Mouse (Mus musculus): ENCODE measurements at regions not wholly inside any gene's neighbourhood (a gene's known extent, or its start where the extent isn't known, plus 50 kb on each side); places are given as distances from the start of the nearest gene placed in this dataset.

DNA sequence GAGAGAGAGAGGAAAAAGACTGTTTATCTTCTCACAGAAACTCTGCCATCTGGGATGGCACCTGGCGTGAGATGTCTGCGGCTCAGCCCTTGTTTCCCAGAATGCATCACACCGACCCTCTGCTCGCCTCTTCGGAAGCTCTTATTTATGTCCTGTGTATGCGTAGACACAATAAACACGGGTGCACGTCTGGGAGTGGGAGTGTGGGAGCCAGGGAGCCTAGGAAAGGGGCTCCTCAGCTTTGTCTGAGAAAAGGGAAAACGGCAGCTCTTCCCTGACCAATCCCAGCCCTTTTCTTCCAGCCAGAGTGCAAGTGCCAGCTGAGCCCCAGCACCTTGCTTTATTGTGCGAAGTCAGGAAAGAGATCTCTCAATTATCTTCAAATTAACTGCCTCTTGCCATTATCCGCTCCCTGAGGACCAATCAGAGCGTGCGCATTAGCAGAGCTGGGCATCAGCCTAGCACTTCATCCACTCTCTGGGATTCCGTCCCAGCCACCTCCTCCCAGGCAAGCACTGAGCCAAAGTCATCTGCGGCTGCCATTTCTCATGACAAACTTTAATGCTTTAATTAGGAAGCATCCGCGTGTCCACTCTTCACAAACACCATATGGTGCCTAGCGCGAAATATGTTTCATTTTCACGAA lies 63.8 kb upstream of the Gm10260 start:
- H3K27ac ChIP-seq: no peak overlapping the region
- H3K4me3 ChIP-seq (replicated peaks): no peak overlapping the region
- no peak overlapping the region for H3K9ac ChIP-seq
- no peaks in the 10 kb centered on the region for H3K4me1 ChIP-seq (replicated peaks)
- no peak for DNase-seq
- 0 out of 2 replicates have a peak, but pooled peaks cover 4% of the 10 kb centered on the region for H3K27me3 ChIP-seq
- no peaks in the 10 kb centered on the region for H3K36me3 ChIP-seq
- 54% methylated on average over 20 of the region's 20 CpGs for WGBS (ENCODE audit: insufficient replicate concordance)
- ATAC-seq (ENCODE audit: low read depth): no peak
- 0 out of 2 replicates have a peak overlapping the region, but pooled peaks have one; percentile 23 for H3K4me2 ChIP-seq
- no peaks in the 10 kb centered on the region for H3K9me3 ChIP-seq (replicated peaks)

DNA sequence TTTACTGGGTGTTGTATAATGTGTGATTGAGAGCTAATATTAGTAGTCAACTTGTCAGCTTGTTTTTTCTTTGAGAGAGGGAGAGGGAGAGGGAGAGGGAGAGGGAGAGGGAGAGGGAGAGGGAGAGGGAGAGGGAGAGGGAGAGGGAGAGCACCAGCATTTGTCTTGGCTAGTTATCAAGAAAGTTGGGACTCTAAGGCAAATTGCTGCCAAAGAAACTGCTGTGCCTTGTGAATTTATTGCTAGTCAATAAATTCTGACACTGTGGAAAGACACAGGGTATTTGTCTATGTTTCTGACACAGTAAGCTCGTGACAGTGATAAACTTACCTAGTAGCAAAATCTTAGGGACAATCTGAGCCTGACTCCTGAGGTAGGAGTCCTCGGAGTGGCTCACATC lies 61.2 kb upstream of the Gm10260 start:
- no peaks in the 10 kb centered on the region for H3K9me3 ChIP-seq (replicated peaks)
- H3K4me1 ChIP-seq (replicated peaks): no peaks in the 10 kb centered on the region
- H3K27ac ChIP-seq: no peak overlapping the region
- no peak for ATAC-seq (ENCODE audit: low read depth)
- 51% methylated on average over 2 of the region's 2 CpGs for WGBS (ENCODE audit: insufficient replicate concordance)
- DNase-seq: no peak
- no peak overlapping the region for H3K4me3 ChIP-seq (replicated peaks)
- H3K27me3 ChIP-seq: no peaks in the 10 kb centered on the region
- no peak overlapping the region for H3K9ac ChIP-seq
- no peak overlapping the region for H3K4me2 ChIP-seq
- H3K36me3 ChIP-seq: no peaks in the 10 kb centered on the region

DNA sequence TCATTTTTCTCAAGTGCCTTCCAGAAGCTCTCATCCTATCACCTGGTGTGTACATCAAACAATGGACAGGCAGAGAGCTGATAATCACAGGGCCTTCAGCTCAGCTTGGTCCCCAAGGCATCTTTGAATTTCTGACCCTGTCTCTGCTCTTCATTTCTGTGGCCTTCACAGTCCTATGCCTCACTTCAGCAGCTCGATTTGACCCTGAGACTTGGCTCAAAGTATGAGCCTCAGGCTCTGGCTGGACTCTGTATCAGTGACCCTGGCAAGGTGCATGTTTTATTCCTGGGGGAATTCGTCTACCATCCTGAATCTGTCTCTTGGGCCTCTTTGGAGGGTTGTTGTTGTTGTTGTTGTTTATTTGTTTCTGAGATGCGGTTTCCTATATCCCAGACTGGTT lies 60.6 kb upstream of the Gm10260 start:
- H3K27me3 ChIP-seq: no peaks in the 10 kb centered on the region
- DNase-seq: no peak
- H3K4me3 ChIP-seq (replicated peaks): no peak overlapping the region
- no peak overlapping the region for H3K27ac ChIP-seq
- WGBS (ENCODE audit: insufficient replicate concordance): 56% methylated on average over 3 of the region's 3 CpGs
- no peaks in the 10 kb centered on the region for H3K9me3 ChIP-seq (replicated peaks)
- no peak overlapping the region for H3K4me2 ChIP-seq
- no peaks in the 10 kb centered on the region for H3K36me3 ChIP-seq
- H3K4me1 ChIP-seq (replicated peaks): no peaks in the 10 kb centered on the region
- ATAC-seq (ENCODE audit: low read depth): no peak
- H3K9ac ChIP-seq: no peak overlapping the region

DNA sequence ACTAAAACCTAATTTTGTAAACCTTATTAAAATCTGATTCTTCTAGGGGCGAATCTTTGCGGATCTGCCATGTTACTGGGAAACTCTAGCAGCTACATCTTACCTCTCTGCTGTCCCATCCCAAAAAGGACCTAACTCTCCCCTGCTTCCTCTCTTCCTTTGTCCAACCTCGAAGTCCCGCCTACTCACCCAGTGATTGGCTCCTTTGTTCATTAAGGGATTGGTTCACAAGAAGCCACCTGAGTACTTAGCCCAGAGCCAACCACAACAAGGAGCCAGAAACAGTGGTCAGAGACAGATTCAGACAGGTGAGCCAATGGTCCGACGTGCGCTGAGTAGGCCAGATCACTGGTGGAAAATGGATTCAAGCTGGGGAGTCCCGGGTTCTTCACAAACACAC lies 60.0 kb upstream of the Gm10260 start:
- 81% methylated on average over 8 of the region's 8 CpGs for WGBS (ENCODE audit: insufficient replicate concordance)
- ATAC-seq (ENCODE audit: low read depth): no peak
- no peak for DNase-seq
- Histone ChIP-seq H3K36me3 (no peaks in the 10 kb centered on the region), H3K4me1 (replicated peaks) (no peaks in the 10 kb centered on the region), H3K27ac (no peak overlapping the region), H3K4me3 (replicated peaks) (no peak overlapping the region), H3K9me3 (replicated peaks) (no peaks in the 10 kb centered on the region), H3K9ac (no peak overlapping the region), H3K4me2 (no peak overlapping the region), H3K27me3 (no peaks in the 10 kb centered on the region)

DNA sequence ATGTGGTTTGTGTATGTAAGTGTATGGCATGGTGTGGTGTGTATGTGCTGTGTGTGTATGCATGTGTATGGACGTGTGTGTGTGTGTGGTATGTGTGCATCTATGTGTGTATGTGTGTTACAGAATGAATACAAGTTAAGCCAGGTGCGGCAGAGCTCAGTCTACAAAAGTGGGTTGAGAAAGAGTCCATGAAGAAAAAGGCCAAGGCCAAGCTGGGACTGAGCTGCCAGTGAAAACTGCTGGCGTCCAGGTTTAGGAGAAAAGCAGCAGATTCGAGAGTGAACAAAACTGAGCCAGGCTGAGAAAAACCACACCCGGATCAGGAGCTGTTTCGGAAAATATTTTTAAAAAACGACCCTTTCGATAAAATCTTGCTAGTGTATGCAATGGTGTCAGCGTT lies 58.6 kb upstream of the Gm10260 start:
- H3K27me3 ChIP-seq: no peaks in the 10 kb centered on the region

DNA sequence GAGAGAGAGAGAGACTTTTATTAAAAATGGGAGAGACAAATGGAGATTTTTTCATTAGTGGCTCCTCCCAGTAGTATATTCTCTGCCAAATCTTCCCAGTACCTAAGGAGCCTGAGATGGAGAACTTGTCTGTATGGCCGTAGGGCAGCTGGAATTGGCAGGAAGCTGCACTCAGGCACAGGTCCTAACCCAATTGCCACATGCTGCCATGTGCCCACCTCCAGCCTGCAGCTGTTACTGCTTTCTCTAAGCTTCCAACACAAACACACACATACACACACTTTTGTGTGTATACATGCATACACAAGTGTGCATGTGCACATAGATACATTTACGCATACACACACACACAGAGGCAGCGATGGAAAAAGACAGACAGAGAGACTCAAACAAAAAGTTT lies 56.5 kb upstream of the Gm10260 start:
- DNase-seq: no peak

More for the DNA sequence above, 58.6 kb upstream of the Gm10260 start:
- no peaks in the 10 kb centered on the region for H3K9me3 ChIP-seq (replicated peaks)
- no peak overlapping the region for H3K9ac ChIP-seq
- no peak overlapping the region for H3K4me2 ChIP-seq
- H3K36me3 ChIP-seq: no peaks in the 10 kb centered on the region
- H3K4me3 ChIP-seq (replicated peaks): no peak overlapping the region
- DNase-seq: no peak
- 74% methylated on average over 9 of the region's 9 CpGs for WGBS (ENCODE audit: insufficient replicate concordance)
- no peak overlapping the region for H3K27ac ChIP-seq
- H3K4me1 ChIP-seq (replicated peaks): no peaks in the 10 kb centered on the region
- ATAC-seq (ENCODE audit: low read depth): no peak

More for the DNA sequence above, 56.5 kb upstream of the Gm10260 start:
- no peak for ATAC-seq (ENCODE audit: low read depth)
- H3K9me3 ChIP-seq (replicated peaks): no peaks in the 10 kb centered on the region
- no peak overlapping the region for H3K4me2 ChIP-seq
- no peak overlapping the region for H3K4me3 ChIP-seq (replicated peaks)
- no peaks in the 10 kb centered on the region for H3K4me1 ChIP-seq (replicated peaks)
- H3K9ac ChIP-seq: no peak overlapping the region
- WGBS (ENCODE audit: insufficient replicate concordance): 72% methylated on average over 3 of the region's 3 CpGs
- H3K27ac ChIP-seq: no peak overlapping the region
- H3K27me3 ChIP-seq: 0 out of 2 replicates have a peak, but pooled peaks cover 3% of the 10 kb centered on the region
- no peaks in the 10 kb centered on the region for H3K36me3 ChIP-seq

Data from liver, embryonic 13.5 days (tissue).